Mouse (Mus musculus) kidney, adult 11 months (tissue): ENCODE results near the gene 9130204L05Rik.

Experiments
- DNase-seq: peaks from one replicate; pipeline ENCODE4 v3.0.0; 2022

9130204L05Rik gene

GRCm38 (mm10) chr3:91090703-91091102, at the start of gene 9130204L05Rik:
9130204L05Rik (minus strand) TSS chr3:91090803.
- no peak for DNase-seq

- no peak for DNase-seq
Observed at GRCm38 (mm10) chr3:91108696-91109095, 18.1 kb upstream of the 9130204L05Rik start.

- DNase-seq = no peak
Observed at GRCm38 (mm10) chr3:91059211-91059610, 31.4 kb downstream of the 9130204L05Rik start.

- no peak for DNase-seq
Observed at GRCm38 (mm10) chr3:91052654-91053053, 37.9 kb downstream of the 9130204L05Rik start.
